Mouse (Mus musculus) right cerebral cortex, postnatal 25 days (tissue): Measurements from ENCODE around the gene Zic2.

Source experiments
- DNase-seq: peaks from one replicate; pipeline ENCODE4 v3.0.0; 2022

Zic2 gene

DNA sequence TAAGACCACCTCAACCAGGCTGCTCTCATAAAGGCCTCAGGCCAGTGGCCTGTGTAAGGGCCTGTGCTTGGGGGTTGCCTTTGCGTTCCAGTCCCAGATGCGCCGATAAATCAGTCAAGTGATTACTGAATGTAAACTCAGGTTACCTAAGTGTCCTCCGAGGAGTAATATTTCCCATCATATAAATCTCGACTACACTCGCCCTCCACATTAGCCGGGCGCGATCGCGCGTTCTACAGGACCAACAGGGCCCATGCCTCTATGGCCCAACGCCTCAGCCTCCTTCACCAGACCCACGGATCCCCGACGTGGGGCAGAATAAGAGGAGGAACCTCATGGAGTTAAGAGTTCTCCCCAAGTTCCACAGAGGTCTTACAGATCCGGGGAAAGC, 12.6 kb upstream of the Zic2 start:
- no peak for DNase-seq

DNA sequence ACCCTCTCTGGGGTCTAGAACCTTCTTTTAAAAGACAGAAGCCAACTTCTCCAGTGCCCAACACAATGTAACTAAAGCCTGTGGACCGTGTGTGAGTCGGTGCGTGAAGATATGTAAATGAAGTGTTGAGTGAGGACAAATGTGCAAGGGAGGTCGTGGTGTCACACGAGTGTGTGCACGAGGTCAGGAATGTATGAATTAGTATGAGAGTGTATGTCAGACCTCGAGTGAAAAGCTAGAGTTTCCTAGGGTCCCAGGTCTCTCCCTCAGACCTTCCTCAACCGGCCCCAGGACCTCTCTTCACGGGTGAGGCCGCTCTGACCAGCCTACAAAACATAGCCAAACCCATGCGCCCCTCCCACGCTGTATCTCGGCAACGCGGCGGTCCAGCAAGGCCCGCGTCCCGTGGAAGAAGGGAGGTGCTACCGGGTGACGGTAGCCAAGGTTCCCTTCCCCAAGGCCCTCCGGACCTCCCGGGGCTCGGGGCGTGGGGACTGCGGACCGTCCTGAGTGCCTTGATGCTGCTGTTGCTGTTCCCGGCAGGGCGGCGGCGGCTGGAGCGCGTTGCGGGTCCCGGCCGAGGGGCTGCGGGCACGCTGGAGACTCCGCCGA, 12.0 kb upstream of the Zic2 start:
- DNase-seq, result no peak

DNA sequence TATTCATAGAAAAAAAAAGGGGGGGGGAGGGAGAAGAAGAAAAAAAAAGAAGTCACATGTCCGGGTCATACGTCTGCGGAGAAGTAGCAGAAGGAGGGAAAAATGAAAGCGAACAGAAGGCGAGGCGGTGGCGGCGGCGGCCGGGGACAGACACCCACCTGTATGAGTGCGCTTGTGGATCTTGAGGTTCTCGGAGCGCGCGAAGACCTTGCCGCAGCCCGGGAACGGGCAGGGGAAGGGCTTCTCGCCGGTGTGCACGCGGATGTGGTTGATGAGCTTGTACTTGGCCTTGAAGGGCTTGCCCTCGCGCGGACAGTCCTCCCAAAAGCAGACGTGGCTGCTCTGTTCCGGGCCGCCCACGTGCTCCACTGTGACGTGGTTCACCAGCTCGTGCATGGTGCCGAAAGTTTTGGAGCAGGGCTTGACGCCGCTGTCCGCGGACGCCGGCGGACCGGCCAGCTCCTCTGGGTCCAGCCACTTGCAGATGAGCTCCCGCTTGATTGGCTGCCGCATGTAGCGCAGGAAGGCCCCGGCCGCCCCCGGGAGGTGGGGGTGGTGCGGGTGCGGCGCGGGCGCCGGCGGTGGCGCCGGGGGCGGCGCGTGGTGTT, 11.4 kb upstream of the Zic2 start:
- peak; percentile 31 for DNase-seq

DNA sequence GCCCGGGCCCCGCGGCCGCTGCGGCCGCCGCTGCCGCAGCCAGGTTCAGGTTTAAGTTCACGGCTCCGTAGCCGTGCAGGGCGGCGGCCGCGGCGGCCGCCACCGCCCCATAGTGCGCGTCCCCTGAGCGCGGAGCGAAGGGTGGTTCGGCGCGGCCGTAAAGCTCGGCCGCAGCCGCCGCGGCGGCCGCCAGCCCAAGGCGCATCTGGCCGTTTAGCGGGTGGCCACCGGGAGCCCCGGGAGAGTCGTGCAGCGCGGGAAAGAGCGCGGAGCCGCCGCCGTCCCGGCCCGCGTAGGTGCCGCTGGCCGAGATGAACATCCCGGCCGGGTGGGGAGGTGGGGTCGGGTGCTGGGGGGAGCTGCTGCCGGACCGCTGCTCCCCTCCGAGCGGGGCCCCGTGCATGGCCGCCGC, 10.9 kb upstream of the Zic2 start:
- no peak for DNase-seq

DNA sequence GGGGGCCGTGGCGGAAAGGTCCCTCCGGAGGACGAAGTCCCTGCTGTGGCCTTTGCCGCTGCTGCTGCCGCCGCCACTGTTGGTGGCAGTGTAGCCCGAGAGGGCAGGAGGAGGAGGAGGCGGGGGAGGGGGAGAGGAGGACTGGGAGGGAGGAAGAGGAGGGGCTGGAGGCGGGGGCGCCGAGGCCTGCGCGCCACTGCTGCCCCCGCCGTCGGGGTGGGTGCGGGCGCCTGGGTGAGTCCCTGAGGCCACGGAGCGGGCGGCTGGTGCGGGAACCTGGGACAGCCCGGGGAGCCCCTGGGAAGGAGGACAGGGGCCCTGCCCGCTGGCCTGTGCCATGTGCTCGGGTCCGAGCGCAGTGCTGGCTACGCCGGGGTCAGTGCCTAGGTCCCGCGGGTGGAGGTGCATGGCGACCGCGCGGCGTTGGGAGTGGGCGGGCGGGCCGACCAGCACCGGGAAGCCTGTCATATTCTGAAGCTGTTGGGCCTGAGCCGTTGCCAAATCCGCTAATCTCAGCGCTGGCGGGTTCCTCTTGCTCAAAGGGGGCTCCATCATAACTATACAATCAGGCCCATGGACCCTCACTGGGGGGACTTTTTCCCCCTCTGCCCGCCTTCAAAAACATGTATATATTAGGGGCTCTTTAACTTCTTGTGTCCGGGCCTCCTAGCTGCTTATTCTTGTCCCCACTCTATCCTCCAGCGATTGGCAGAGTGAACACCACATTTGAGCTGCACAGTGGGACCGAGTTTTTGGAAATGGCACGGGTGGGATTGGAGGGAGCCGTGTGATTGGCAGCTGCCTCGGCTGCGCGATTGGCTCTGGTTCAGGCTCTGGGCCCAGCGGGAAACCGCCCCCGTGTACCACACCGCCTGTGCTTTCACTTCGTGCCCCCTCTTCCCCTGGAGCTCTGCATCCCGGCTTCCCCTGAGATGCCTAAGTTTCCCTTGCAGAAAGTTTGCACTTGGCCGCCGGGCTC, 10.2 kb upstream of the Zic2 start, which contains the start of gene Zic5:
Zic5 (minus strand) TSS at position 915 of the 979 bp plus-strand sequence.
- peak; percentile 47 for DNase-seq

DNA sequence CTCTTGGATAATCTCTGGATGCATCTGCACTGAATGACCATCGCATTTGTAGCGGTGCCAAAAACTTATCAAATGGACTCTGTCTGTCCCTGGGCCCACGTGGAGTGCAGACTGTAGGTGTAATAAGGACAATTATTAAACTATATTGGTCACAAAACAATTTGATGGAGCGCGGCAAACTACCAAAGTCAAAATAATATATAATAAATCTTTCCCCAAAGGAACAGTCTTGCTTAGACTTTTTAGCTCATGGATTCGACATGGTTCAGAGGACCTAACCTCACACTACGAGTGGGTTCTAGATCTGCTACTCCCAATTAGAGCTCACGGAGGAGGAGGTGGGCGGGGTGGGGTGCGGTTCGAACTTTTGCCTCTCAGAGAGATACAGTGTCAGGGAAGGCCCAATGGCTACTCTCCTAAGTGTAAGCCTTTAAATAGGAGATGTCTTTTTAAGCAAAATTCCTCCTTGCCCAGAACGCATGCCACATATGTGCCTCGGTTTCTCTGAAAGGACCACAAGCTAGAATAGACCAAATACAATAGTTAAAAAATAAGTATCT, 9.2 kb upstream of the Zic2 start:
- DNase-seq, result no peak

DNA sequence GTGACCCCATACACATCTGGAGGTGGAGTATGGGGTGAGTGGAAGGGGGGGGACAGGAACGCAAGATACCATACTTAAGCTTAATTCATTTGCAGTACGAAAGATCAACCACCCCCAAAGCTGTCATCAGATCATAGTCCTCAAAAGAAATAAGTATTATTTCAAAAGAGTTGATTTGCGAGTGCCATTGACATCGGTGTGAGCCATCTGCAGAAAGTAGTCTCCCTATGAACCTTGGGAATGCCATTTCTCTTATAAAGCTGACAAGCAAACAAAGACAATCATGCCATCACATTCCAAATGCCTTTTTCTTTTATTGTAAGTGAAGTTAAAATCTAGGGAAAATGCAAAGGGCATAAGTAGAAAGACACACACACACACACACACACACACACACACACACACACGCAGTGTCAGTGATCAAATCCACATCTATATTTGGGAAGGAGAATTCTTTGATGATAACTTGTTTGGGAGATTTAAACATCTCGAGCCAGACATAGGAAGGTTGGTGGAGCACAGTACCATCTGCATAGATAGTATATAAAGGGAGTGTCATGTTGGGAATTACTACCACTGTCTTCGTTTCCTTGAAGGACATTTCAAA, 8.4 kb upstream of the Zic2 start:
- DNase-seq, result no peak

DNA sequence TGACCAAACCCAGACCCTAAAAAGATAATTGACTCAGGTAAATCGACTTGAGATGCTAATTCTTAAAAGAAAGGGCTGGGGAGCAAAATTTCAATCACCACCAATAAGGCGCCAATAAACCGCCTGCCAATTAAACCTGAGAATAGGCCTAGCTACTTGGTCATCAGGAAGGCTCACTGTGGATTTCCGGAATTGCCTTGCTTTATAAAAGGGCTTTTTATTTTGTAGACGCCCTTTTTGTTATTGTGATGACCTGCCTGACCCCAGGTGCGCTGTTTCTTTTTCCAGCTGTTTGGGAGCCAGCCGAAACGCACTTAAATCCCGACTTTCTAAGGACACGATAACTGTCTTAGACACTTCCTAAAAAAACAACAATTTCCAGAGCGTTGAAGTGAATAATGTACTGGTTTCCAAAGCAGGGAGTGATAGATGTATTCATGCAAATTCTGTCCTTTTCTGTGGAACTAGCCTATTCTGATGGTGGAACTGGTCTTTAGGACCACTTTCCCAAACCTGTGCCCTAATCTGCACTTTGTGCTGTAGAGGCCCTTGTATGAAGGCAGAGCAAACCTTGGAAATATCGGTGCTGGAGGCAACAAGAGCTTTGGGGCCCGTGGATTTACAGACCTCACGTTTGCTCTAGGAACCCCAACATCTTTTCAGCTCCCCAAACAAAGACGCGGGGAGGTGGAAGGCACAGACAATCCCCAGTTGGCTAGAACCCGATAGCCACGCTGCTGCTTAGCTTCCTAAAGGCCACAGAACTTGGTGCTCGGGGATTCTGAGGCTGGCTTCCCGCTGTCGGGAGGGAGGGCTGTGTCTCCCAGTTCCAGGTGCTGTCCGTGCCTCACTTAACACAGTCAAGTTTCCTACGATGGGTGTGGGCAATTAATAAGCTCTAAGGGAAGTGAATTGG, 7.1 kb upstream of the Zic2 start:
- DNase-seq, result peak; percentile 8

DNA sequence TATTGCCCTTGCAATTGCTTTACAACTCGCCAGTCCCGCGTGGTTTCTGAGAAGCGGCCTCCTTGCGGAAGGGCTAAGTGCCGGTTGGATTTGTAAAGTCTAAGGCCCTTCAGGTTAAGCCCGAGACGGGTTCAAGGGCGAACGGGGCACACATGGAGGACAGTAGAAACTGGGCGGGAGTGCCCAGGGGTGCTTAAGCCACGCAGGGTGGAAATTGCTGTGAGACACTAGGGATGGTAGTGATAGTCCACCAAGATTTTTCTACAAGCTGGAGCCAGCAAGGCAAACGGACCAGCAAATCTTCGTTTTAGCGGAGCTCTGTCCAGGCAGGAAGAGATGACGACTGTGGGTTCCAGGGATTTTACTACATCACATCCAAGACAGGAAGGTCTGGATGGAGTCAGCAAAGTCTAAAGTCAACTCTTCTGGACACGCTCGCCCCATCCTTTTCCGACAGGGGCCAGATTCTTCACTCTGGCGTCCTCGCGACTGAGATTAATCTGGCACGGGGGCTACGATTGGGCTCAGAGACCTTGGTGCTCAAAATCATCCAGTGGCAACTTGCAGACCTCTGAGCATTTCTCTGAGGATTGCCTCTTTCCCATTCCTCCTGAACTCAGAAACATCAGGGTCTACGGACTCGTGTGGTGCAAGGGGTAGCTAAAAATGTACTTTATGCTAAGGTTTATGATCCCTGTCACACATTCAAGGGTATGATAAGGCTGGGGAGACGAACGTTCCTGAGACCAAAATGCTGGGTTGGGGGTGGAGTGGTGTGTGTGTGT, 6.1 kb upstream of the Zic2 start:
- DNase-seq, result peak; percentile 10

DNA sequence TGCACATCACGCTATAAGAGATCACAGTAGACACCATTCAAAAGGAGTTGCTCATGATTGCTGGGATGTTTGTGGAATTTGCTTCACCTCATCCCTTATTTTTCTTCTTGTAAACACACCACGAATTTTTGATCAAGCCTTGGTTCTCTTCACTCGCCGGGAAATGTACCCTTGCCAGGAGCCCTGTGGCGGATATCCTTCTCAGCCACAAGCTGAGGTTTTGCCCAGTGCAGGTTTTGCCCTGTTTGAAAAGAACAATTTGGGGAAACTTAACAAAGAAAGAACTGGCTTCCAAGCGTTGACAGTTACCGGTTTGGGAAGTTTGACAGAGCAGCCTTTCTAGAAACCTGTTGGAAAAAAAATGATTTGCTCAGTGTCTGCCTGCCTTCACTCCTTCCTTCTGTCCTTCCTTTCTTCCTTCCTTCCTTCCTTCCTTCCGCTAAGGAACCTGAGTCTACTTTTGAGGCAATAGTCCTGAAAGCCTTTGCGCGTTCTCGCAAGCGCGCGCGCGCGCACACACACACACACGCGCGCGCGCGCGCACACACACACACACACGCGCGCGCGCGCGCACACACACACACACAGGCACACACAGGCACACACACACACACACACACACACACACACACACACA, 3.7 kb upstream of the Zic2 start:
- DNase-seq, result peak; percentile 4

DNA sequence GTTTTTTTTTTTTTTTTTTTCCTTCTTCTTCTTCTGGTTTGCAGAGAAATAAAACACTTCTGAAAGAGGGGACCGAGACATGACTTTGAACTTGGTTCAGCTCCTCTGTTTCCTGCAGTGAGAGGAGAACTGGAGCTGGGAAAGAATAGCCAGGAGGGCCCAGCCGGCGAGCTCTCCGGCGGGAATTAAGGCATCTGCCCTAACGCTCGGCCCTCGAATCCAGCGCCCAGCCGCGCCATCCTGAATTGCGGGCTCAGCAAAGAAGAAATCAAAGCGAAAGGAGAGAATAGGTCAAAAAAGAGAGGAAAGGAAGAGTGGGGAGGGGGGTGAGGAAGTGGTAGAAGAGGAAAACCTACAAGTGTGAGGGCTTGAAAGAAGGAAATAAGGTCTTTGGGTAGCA, 3.1 kb upstream of the Zic2 start:
- DNase-seq, result peak; percentile 3

DNA sequence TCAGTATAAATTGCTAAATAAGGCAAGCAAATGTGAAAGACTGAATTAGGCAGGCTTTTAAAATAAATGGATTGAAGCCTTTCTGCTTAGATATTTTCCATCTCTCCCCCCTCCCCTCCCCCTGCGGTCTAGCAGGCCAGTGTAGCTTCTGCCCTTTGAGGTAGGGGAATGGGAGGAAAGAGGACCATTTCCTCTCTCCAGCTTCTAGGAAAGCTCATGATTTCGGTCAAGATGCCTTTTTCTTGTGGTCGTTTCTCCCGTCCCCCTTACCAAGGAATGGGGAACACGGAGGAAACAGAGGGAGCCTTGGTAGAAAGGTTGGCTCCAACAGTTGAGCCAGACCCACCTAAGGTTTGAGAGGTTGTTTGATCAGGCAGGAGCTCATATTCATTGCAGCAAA, 2.6 kb upstream of the Zic2 start:
- DNase-seq, result no peak

DNA sequence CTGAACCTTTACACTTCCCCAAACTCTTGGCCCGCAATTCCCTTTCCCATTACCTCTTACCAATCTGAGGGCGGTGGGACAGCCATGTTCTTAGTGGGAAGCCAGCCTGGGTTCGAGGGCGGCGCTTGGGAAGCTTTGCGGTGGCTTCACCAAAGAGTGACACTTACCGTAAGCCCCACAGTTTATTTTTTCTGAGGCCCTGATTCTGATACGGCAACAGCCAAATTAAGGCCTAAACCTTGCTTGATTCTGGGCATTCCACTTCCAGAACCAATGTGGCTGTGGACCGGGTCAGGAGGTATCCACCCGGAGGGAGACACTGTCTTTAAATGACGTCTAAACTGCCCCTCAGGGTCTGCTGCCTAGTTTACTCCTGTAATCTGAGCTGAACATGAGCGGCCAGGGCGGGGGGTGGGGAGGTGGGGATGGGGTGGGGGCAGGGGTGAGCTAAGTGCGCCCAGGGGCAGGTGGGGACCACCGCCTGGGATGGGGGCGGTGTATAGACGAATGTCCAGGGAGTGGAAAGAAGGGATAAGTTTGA, 2.0 kb upstream of the Zic2 start:
- peak; percentile 4 for DNase-seq

DNA sequence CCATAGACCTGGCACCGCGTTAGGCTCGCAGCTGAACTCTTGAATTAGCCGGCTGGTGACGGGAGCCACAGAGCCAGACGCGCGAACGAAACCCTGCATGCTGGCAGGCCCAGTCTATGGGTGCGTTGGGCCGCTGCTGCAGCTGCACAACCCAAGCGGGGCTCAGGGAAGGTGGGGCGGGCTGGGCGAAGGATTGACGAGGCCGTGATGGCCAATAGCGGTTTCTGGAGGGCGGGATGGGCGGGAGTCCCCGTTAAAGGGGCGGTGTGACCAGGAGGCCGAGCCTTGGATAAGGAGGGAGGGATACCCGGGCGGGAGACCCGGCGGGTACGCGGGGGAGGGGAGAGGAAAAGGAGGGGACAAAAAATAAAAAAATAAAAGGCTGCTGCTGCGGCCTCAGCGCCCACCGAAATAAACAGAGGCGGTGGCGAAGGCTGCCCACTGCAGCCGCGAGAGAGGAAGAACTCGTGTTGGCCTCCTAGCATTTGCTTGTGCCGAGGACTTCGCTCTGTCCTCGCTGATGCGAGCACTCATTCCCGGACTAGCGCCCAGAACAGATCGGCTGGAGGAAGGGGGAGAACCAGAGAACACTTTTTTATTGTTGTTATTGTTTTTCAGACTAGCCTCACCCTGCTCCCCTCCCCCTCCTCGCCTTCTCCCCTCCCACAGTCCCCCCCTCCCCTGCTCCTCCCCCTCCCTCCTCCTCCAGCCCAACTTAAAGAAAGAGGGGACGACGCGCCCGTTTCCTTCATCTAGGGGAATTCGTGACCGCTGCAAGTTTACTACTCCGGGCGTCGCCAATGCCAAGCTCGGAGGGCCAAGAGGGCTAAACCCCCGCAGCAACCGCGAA, 969 bp upstream of the Zic2 start:
- peak; percentile 40 for DNase-seq

DNA sequence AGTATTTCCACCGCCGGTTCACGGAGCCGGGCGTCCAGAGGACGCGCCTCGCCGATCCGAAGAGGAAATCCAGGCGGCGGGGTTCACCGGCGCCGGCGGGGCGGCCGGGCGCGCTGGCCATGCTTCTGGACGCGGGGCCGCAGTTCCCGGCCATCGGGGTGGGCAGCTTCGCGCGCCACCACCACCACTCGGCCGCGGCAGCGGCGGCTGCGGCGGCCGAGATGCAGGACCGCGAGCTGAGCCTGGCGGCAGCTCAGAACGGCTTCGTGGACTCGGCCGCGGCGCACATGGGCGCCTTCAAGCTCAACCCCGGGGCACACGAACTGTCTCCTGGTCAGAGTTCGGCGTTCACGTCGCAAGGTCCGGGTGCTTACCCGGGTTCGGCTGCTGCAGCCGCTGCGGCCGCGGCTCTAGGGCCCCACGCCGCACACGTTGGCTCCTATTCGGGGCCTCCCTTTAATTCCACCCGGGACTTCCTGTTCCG, 364 bp downstream of the Zic2 start:
- peak; percentile 38 for DNase-seq

DNA sequence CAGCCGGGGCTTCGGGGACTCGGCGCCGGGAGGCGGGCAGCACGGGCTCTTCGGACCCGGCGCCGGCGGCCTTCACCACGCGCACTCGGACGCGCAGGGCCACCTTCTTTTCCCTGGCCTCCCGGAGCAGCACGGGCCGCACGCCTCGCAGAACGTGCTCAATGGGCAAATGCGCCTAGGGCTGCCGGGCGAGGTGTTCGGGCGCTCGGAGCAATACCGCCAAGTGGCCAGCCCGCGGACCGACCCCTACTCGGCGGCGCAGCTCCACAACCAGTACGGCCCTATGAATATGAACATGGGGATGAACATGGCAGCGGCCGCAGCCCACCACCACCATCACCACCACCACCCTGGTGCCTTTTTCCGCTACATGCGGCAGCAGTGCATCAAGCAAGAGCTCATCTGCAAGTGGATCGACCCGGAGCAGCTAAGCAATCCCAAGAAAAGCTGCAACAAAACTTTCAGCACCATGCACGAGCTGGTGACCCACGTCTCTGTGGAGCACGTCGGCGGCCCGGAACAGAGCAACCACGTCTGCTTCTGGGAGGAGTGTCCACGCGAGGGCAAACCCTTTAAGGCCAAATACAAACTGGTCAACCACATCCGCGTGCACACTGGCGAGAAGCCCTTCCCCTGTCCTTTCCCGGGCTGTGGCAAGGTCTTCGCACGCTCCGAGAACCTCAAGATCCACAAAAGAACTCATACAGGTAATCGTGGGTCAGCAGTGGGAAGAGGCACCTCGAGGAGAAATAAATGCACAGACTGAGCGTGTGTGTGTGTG, 996 bp downstream of the Zic2 start:
- DNase-seq, result peak; percentile 38

DNA sequence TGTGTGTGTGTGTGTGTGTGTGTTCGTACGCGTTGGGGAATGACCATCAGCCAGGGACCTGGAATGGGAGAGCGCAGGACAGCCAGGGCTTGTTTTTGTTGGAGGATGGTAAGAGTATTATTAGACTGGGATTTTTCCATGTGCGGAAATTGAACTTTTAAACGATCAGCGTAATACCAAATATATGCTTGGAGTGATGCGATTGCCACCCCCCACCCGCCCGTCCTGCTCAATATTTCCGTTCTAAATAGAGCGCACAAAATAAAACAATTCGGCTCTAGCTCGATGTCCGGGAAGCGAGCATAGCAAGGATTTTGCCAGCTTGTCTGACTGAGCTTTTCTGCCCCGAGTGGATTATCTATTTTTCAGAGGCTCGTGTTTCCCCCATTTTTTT, 1.6 kb downstream of the Zic2 start:
- DNase-seq, result no peak

DNA sequence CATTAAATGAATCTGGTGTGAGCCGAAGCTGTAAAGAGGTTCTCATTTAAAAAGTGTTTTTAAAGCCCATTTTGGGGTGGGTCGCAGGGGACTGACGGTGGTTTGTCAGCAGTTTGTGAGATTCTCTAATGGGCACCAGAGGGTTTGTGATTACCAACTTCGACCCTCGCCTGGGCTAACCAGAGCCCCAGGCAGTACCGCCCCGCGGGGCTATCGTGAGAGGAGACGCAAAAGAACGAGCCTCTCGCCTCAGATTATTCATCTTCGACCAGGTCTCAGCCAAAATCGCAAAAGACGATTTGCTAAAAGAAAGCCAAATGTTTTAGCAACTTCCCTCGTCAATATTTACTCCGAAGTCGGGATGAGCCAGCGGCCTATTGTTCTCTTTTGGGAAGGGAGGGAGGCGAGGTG, 2.0 kb downstream of the Zic2 start:
- DNase-seq, result no peak
